Mouse (Mus musculus) CH12.LX (cell line): ENCODE results near the gene Cfap54. TPM values are rescaled to one million over a fixed set of nuclear protein-coding genes. Genes with fewer than 3 reads are reported as not detected.

ENCODE experiments used
- DNase-seq: peaks from one replicate; pipeline ENCODE4 v3.0.0-alpha.2; 2013; ENCODE audit errors: extremely low read depth
- H3K27ac ChIP-seq: 2 replicates; pipeline ENCODE4 v1.5.1; 2012; ENCODE audit warnings: low read depth, mild to moderate bottlenecking, control low read depth, moderate library complexity; ENCODE audit not compliant: insufficient read depth
- H3K27me3 ChIP-seq: replicated peaks from 2 replicates; pipeline ENCODE3; 2012; ENCODE audit warnings: inconsistent platforms
- H3K36me3 ChIP-seq, 2 experiments: replicated peaks in 1 of 2; 2 replicates each; pipeline versions ENCODE3 to v1.6.1; 2012; ENCODE audit warnings: inconsistent platforms in 1 of 2, low read length in 1 of 2, mild to moderate bottlenecking in 1 of 2, mixed read lengths in 1 of 2, moderate library complexity in 1 of 2; ENCODE audit not compliant: control insufficient read depth in 1 of 2, insufficient read depth in 1 of 2
- H3K4me1 ChIP-seq, 2 experiments: 2 replicates each; pipeline ENCODE4 v1.6.1; 2012; ENCODE audit warnings: inconsistent platforms in 1 of 2, moderate library complexity in 1 of 2; ENCODE audit not compliant: insufficient read depth in 2 of 2, control insufficient read depth in 1 of 2
- H3K4me2 ChIP-seq: 2 replicates; pipeline ENCODE4 v1.6.1; 2012; ENCODE audit warnings: low read depth, mild to moderate bottlenecking, control low read depth; ENCODE audit not compliant: poor library complexity, insufficient read depth, severe bottlenecking
- H3K4me3 ChIP-seq, 3 experiments: fragments of 150-350 bp in 1 of 3; sonication (generic) in 1 of 3; replicated peaks in 1 of 3; 2 replicates each; pipeline versions ENCODE3 to v1.5.1; 2011 to 2012; ENCODE audit warnings: low read depth in 2 of 3, low read length in 2 of 3, mild to moderate bottlenecking in 2 of 3, moderate library complexity in 2 of 3, control low read depth in 1 of 3, improper control_type of control experiment in 1 of 3, inconsistent platforms in 1 of 3, mixed read lengths in 1 of 3; ENCODE audit not compliant: poor library complexity in 1 of 3
- H3K79me2 ChIP-seq: replicated peaks from 2 replicates; pipeline ENCODE4 v1.6.1; 2012; ENCODE audit warnings: mild to moderate bottlenecking, moderate library complexity; ENCODE audit not compliant: control insufficient read depth, poor library complexity, insufficient read depth, severe bottlenecking; ENCODE audit errors: extremely low read depth
- H3K9ac ChIP-seq: 2 replicates; pipeline ENCODE4 v1.6.1; 2012; ENCODE audit warnings: low read depth, mild to moderate bottlenecking, control low read depth, moderate library complexity; ENCODE audit not compliant: insufficient read depth
- H3K9me3 ChIP-seq: replicated peaks from 2 replicates; pipeline ENCODE3; 2012; ENCODE audit warnings: low read length, inconsistent platforms, mixed read lengths
- BHLHE40 ChIP-seq: IDR thresholded peaks from 2 replicates; pipeline ENCODE4 v1.6.1; 2011; ENCODE audit warnings: mild to moderate bottlenecking, low read depth, low read length, improper control_type of control experiment
- CHD1 ChIP-seq: IDR thresholded peaks from 2 replicates; pipeline ENCODE4 v1.6.1; 2012; ENCODE audit warnings: low read depth, low read length, improper control_type of control experiment, inconsistent platforms
- E2F4 ChIP-seq: IDR thresholded peaks from 2 replicates; pipeline ENCODE4 v1.6.1; 2011; ENCODE audit warnings: low read depth, low read length, improper control_type of control experiment; ENCODE audit not compliant: insufficient replicate concordance
- EP300 ChIP-seq: IDR thresholded peaks from 2 replicates; pipeline ENCODE4 v1.6.1; 2011; ENCODE audit warnings: low read length, improper control_type of control experiment
- ETS1 ChIP-seq: conservative IDR thresholded peaks from 2 replicates; pipeline ENCODE4 v1.6.1; 2012; ENCODE audit warnings: low read depth, mild to moderate bottlenecking, inconsistent platforms, low read length, improper control_type of control experiment, moderate library complexity
- HCFC1 ChIP-seq: IDR thresholded peaks from 2 replicates; pipeline ENCODE4 v1.6.1; 2012; ENCODE audit warnings: low read depth, mild to moderate bottlenecking, inconsistent platforms, low read length, improper control_type of control experiment
- JUN ChIP-seq: IDR thresholded peaks from 2 replicates; pipeline ENCODE4 v1.6.1; 2011; ENCODE audit warnings: low read depth, mild to moderate bottlenecking, low read length, improper control_type of control experiment, moderate library complexity; ENCODE audit not compliant: insufficient read depth
- JUND ChIP-seq: conservative IDR thresholded peaks from 2 replicates; pipeline ENCODE4 v1.6.1; 2011; ENCODE audit warnings: low read depth, low read length, improper control_type of control experiment
- KAT2A ChIP-seq: IDR thresholded peaks from 2 replicates; pipeline ENCODE4 v1.6.1; 2012; ENCODE audit warnings: low read length, improper control_type of control experiment, inconsistent platforms; ENCODE audit not compliant: insufficient replicate concordance
- MEF2A ChIP-seq: IDR thresholded peaks from 2 replicates; pipeline ENCODE4 v1.6.1; 2014; ENCODE audit warnings: low read depth, mild to moderate bottlenecking, inconsistent platforms, low read length, improper control_type of control experiment, borderline replicate concordance
- NELFE ChIP-seq: IDR thresholded peaks from 2 replicates; pipeline ENCODE4 v1.6.1; 2011; ENCODE audit warnings: low read depth, low read length, improper control_type of control experiment
- POLR2A ChIP-seq: IDR thresholded peaks from 2 replicates; pipeline ENCODE4 v1.6.1; 2011; ENCODE audit warnings: low read depth, mild to moderate bottlenecking, improper control_type of control experiment, low read length
- POLR2AphosphoS2 ChIP-seq: IDR thresholded peaks from 2 replicates; pipeline ENCODE4 v1.6.1; 2011; ENCODE audit warnings: low read depth, low read length, improper control_type of control experiment
- RAD21 ChIP-seq: IDR thresholded peaks from 2 replicates; pipeline ENCODE4 v1.6.1; 2011; ENCODE audit warnings: low read depth, mild to moderate bottlenecking, low read length, improper control_type of control experiment, moderate library complexity
- RCOR1 ChIP-seq: conservative IDR thresholded peaks from 2 replicates; pipeline ENCODE4 v1.6.1; 2012; ENCODE audit warnings: low read depth, mild to moderate bottlenecking, inconsistent platforms, low read length, improper control_type of control experiment
- TCF12 ChIP-seq: IDR thresholded peaks from 2 replicates; pipeline ENCODE4 v1.6.1; 2014; ENCODE audit warnings: low read depth, mild to moderate bottlenecking, inconsistent platforms, low read length, improper control_type of control experiment
- UBTF ChIP-seq: IDR thresholded peaks from 2 replicates; pipeline ENCODE4 v1.6.1; 2012; ENCODE audit warnings: low read depth, mild to moderate bottlenecking, inconsistent platforms, low read length, improper control_type of control experiment, moderate library complexity
- USF1 ChIP-seq: IDR thresholded peaks from 2 replicates; pipeline ENCODE4 v1.6.1; 2014; ENCODE audit warnings: low read depth, mild to moderate bottlenecking, inconsistent platforms, low read length, improper control_type of control experiment
- USF2 ChIP-seq: conservative IDR thresholded peaks from 2 replicates; pipeline ENCODE4 v1.6.1; 2011; ENCODE audit warnings: low read depth, low read length, improper control_type of control experiment
- ZC3H11A ChIP-seq: IDR thresholded peaks from 2 replicates; pipeline ENCODE4 v1.6.1; 2012; ENCODE audit warnings: low read depth, mild to moderate bottlenecking, inconsistent platforms, low read length, improper control_type of control experiment
- ZNF384 ChIP-seq: IDR thresholded peaks from 2 replicates; pipeline ENCODE4 v1.6.1; 2012; ENCODE audit warnings: low read depth, low read length, improper control_type of control experiment, inconsistent platforms
- dilution Hi-C: fragments of 300-500 bp; cut with MboI; formaldehyde crosslinking; loops from 2 replicates; pipeline ENCODE4 v1.14.3; 2020; ENCODE audit warnings: low sequenced_read_pairs; ENCODE audit not compliant: extremely low pct_unique_long_range_greater_than_20kb, extremely low pct_ligation_motif_present
- in situ Hi-C: fragments of 300-500 bp; cut with MboI; formaldehyde crosslinking; loops from 3 replicates; pipeline ENCODE4 v1.14.3; 2019; ENCODE audit warnings: low sequenced_read_pairs, low pct_ligation_motif_present, low pct_unique_long_range_greater_than_20kb, mixed read lengths
- polyA plus RNA-seq: library from polyadenylated mRNA; unstranded; fragments of >175 nt; gene quantifications from 2 replicates; pipeline ENCODE4 v1.2.1, GENCODE M21; 2012; ENCODE audit warnings: low read depth; ENCODE audit not compliant: insufficient read length
- total RNA-seq, 2 experiments: library from RNA; depleted of rRNA; stranded (reverse); fragments of 300-350 nt in 1 of 2; fragments of >200 nt in 1 of 2; gene quantifications; 2 replicates each; pipeline ENCODE4 v1.2.3; 2012 to 2014

Cfap54 gene
- total and polyA plus RNA-seq, 3 experiments = 0.38 to 1.3 (median 1.3) TPM

DNA sequence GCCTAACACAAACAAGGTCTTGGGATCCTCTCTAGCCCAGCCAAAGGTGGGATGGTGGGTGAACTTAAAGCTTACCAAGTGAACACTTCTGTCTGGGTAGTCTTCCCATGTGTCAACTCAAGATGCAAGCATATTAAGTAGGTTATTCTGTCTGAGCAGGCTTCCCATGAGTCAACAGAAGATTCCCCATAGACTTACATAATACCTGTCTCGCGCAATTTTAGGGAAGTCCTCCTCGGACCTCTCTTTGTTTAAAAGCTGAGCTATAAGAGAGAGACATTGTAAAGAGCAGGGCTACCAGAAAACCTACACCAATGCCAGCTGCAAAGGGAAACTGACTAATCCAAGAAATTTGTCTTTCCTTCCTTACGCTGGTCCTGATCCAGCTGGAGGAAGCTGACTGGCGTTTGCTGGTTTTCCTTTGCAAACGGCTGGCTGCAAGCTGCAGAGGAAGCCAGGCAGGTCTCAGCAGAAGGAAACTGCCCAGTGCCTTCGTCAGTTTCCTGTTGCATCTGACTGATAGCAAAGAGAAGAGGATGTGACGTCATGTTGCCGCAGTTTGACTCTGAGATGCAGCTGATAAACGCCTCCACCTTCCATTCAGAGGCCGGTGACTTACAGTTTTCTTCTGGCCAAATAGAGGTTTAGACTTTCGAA lies 42.7 kb upstream of the Cfap54 start (continued):
- TF ChIP-seq JUN = peak; percentile 82
- no peak for TF ChIP-seq E2F4
- no peak; the same call in 1 of the 2 replicates for TF ChIP-seq RAD21
- no peak for TF ChIP-seq ZC3H11A
- no peak for TF ChIP-seq ZNF384
- 0 out of 2 replicates have a peak, but pooled peaks have one; percentile 54 for TF ChIP-seq CHD1
- TF ChIP-seq, all 38 proteins: peak for 22

DNA sequence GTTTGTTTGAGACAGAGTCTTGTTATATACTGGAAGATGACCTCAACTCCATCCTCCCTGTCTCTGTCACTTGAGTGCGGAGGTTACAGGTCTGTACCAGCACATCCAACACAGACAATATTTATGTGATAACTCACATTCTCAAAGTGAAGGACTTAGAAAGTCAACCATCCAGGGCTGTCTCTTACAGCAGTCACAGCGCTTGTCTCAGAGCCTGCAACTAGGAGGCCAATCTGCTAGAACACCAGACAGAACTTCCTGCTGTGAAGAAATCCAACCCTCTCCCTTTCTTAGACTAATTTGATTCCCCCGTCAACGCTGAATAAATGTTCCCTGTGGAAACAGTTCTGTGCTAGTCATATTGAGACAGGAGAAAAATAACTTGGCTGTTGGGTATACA lies 41.9 kb upstream of the Cfap54 start:
- Histone ChIP-seq H3K27ac (no peak overlapping the region), H3K4me1 (peaks cover 0 to 16% of the 10 kb centered on the region in 2 experiments; a peak in 2 of 4 replicates)
- dilution Hi-C loops = no loop called here
- TF ChIP-seq EP300 = no peak
- no peak for TF ChIP-seq ETS1
- no peak for TF ChIP-seq NELFE
- no peak for TF ChIP-seq UBTF
- TF ChIP-seq, all 38 proteins: peak for 0
- in situ Hi-C loops = no loop called here
- Histone ChIP-seq H3K36me3 (no peaks in the 10 kb centered on the region), H3K79me2 (no peaks in the 10 kb centered on the region), H3K4me2 (no peak overlapping the region; the same call in 1 of the 2 replicates), H3K9me3 (no peaks in the 10 kb centered on the region), H3K9ac (peak overlapping the region; percentile 87), H3K27me3 (no peaks in the 10 kb centered on the region), H3K4me3 (peak overlapping the region in 1 of 3 experiments; percentile 62)
- no peak for DNase-seq

DNA sequence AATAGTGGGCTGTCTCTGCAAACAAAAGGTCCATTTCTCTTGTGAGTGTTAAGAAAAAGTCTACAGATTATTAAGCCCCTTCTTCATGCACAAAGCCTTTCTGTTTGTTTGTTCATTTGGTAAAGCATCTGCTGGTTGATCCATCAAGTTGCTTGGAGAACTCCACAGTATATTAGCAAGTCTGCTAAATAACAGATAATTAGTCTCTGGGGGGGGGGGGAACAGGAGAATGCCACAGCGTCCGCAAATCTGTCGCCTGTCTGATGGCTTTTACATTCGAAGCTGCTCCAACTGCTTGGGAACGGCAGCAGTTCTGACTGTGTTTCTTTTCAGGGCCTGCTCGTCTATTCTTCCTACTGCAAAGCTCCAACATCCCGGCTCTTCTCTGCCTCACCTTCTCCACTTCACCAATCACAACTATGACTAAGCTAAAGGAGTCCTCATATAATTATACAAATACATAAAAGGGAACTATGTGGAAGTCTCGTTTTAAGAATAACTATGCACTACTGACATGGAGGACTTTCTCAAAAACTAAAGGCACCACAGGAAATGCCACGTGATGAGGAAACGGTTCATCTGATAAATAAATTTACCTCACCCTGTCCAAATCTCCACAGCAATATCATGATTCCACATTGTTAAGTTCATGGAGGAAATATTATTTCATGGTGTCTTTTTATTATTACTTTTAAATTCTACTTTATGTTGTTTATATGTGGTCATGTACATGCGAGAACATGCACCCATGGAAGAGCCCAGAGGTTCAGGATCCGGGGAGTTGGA lies 41.2 kb upstream of the Cfap54 start:
- Histone ChIP-seq H3K27ac (no peak overlapping the region), H3K9me3 (no peaks in the 10 kb centered on the region), H3K79me2 (no peaks in the 10 kb centered on the region), H3K4me1 (peaks cover 0 to 16% of the 10 kb centered on the region in 2 experiments; a peak in 2 of 4 replicates), H3K9ac (no peak overlapping the region), H3K36me3 (no peaks in the 10 kb centered on the region), H3K4me2 (no peak overlapping the region), H3K27me3 (no peaks in the 10 kb centered on the region)
- in situ Hi-C loops = no loop called here
- no peak for TF ChIP-seq KAT2A
- TF ChIP-seq BHLHE40 = no peak
- TF ChIP-seq USF1 = no peak
- no peak for TF ChIP-seq ETS1
- no peak for TF ChIP-seq HCFC1
- no peak for TF ChIP-seq POLR2A
- TF ChIP-seq TCF12 = no peak
- no peak for TF ChIP-seq POLR2AphosphoS2
- no peak for TF ChIP-seq USF2
- TF ChIP-seq JUND = no peak
- no peak for TF ChIP-seq MEF2A
- TF ChIP-seq RCOR1 = no peak
- TF ChIP-seq UBTF = no peak
- TF ChIP-seq RAD21 = no peak
- TF ChIP-seq, all 38 proteins: peak for 0
- DNase-seq = no peak
- H3K4me3 ChIP-seq = no peak overlapping the region
- dilution Hi-C loops = no loop called here
